21 mouse cellular contexts compared by ENCODE assay signal in the genomic region with DNA sequence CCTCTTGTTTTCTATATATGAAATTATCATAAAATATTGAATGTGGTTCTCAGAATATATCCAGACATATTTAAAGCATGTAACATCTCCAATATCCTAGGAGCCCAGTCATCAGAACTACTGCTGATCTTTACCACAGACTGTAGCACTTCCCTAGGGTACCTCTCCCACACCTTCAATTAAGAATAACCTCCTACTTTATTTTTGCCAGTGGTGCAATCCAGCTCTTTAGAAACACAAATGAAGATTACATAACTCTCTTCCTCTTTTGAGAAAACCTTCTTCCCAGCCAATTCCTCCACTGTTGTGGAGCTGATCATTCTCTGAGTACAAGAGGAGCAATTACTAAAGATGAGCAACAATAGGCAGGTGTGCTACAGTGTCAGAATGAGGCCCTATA. TPM values are rescaled to one million over a fixed set of nuclear protein-coding genes. Genes with fewer than 3 reads are reported as not detected.
DNase-seq lines count a peak whose midpoint lies in the region; ATAC-seq and TF ChIP-seq lines count a peak whose summit lies in the region.
"Had no signal": no experiment of that assay in that cellular context is flagged by ENCODE, and none has a peak within 500 bp of the region (broad histone marks: within the 10 kb centered on the region; RNA-seq: fewer than 3 reads in every experiment).

No protein-coding gene starts in this region.

- H3K36me3 ChIP-seq in midbrain, embryonic 11.5 days (ENCODE audit: control insufficient read depth, insufficient read depth, low read length), result no peaks in the 10 kb centered on the region
- H3K36me3 ChIP-seq in midbrain, postnatal 0 days (ENCODE audit: insufficient read depth, low read length), result no peaks in the 10 kb centered on the region
- H3K36me3 ChIP-seq: embryonic facial prominence, embryonic 13.5 days; forebrain, embryonic 12.5 days; heart, embryonic 10.5 days; hindbrain, embryonic 15.5 days had no signal

- intact Hi-C loops in left cerebral cortex, postnatal 14 days (cut with DNase I), result no loop called here

- no peak overlapping the region for H3K27ac ChIP-seq in midbrain, embryonic 11.5 days (ENCODE audit: low read depth, low read length)
- H3K27ac ChIP-seq in midbrain, postnatal 0 days (ENCODE audit: low read depth, low read length), result no peak overlapping the region
- H3K27ac ChIP-seq: embryonic facial prominence, embryonic 13.5 days; forebrain, embryonic 12.5 days; gastrocnemius, adult 2 months; heart, embryonic 10.5 days; hindbrain, embryonic 15.5 days had no signal

- no peak overlapping the region for H3K4me3 ChIP-seq in midbrain, embryonic 11.5 days (ENCODE audit: low read depth, low read length)
- H3K4me3 ChIP-seq in midbrain, postnatal 0 days (ENCODE audit: low read depth, low read length), result no peak overlapping the region
- H3K4me3 ChIP-seq: embryonic facial prominence, embryonic 13.5 days; forebrain, embryonic 12.5 days; gastrocnemius, adult 2 months; heart, embryonic 10.5 days; hindbrain, embryonic 15.5 days had no signal

- no peak overlapping the region for H3K9ac ChIP-seq in midbrain, embryonic 11.5 days (ENCODE audit: low read length)
- H3K9ac ChIP-seq in midbrain, postnatal 0 days (replicated peaks; ENCODE audit: low read length, poor library complexity, severe bottlenecking), result no peak overlapping the region
- H3K9ac ChIP-seq: embryonic facial prominence, embryonic 13.5 days; forebrain, embryonic 12.5 days; hindbrain, embryonic 15.5 days had no signal

- ATAC-seq in frontal cortex, adult (ENCODE audit: low TSS enrichment), result 0 out of 2 replicates have a peak, but pooled peaks have one; percentile 27
- no peak for ATAC-seq in midbrain, embryonic 11.5 days (ENCODE audit: low FRiP score)
- ATAC-seq in midbrain, postnatal 0 days (ENCODE audit: low FRiP score), result no peak
- ATAC-seq in megakaryocyte progenitor cell, adult 5-6 weeks (replicated peaks; ENCODE audit: poor library complexity), result peak; percentile 66
- ATAC-seq: forebrain, embryonic 16.5 days had no signal

- TF ChIP-seq CTCF in midbrain, postnatal 0 days (IDR thresholded peaks at IDR 0.05), result no peak

- no peaks in the 10 kb centered on the region for H3K9me3 ChIP-seq in midbrain, embryonic 11.5 days (ENCODE audit: control insufficient read depth, low read length)
- H3K9me3 ChIP-seq in midbrain, postnatal 0 days (ENCODE audit: low read length), result no peaks in the 10 kb centered on the region
- H3K9me3 ChIP-seq: embryonic facial prominence, embryonic 13.5 days; forebrain, embryonic 12.5 days; heart, embryonic 10.5 days; hindbrain, embryonic 15.5 days had no signal

- DNase-seq in frontal cortex, postnatal 14 days (ENCODE audit: low spot score in 2 of 2), result no peak
- peak; percentile 56 for DNase-seq in midbrain, embryonic 11.5 days (ENCODE audit: low spot score, missing footprints)
- DNase-seq in midbrain, postnatal 0 days (ENCODE audit: low spot score), result no peak
- DNase-seq in left cerebral cortex, postnatal 14 days (ENCODE audit: low spot score in 2 of 2), result no peak
- DNase-seq in urinary bladder, postnatal 36 days (ENCODE audit: low spot score in 2 of 2), result no peak
- no peak for DNase-seq in cerebellum, postnatal 14 days
- DNase-seq: adrenal gland, adult 2 months; adrenal gland, postnatal 25 days; cerebellum, adult 2 months; cerebellum, postnatal 25 days; gastrocnemius, adult 2 months; gastrocnemius, postnatal 25 days; heart, adult 18-20 months; heart, postnatal 14 days had no signal

- no peak overlapping the region for H3K4me2 ChIP-seq in midbrain, embryonic 11.5 days
- no peak overlapping the region for H3K4me2 ChIP-seq in midbrain, postnatal 0 days (ENCODE audit: low read depth, low read length, poor library complexity, severe bottlenecking)
- H3K4me2 ChIP-seq: embryonic facial prominence, embryonic 13.5 days; forebrain, embryonic 12.5 days; hindbrain, embryonic 15.5 days had no signal

- H3K27me3 ChIP-seq in midbrain, embryonic 11.5 days (ENCODE audit: control insufficient read depth, insufficient read depth, low read length), result no peaks in the 10 kb centered on the region
- H3K27me3 ChIP-seq in midbrain, postnatal 0 days (ENCODE audit: insufficient read depth, low read length), result no peaks in the 10 kb centered on the region
- H3K27me3 ChIP-seq: embryonic facial prominence, embryonic 13.5 days; forebrain, embryonic 12.5 days; hindbrain, embryonic 15.5 days had no signal

- H3K4me1 ChIP-seq in midbrain, embryonic 11.5 days (ENCODE audit: control insufficient read depth, insufficient read depth, low read length), result no peaks in the 10 kb centered on the region
- no peaks in the 10 kb centered on the region for H3K4me1 ChIP-seq in midbrain, postnatal 0 days (ENCODE audit: insufficient read depth, low read length)
- H3K4me1 ChIP-seq: embryonic facial prominence, embryonic 13.5 days; heart, embryonic 10.5 days; hindbrain, embryonic 15.5 days had no signal

RNA-seq across cellular contexts. Expression of gene Glrx, which starts 19.8 kb away (rescaled TPM):
- 30.8 and 31.3 TPM in 2 replicates for polyA plus RNA-seq in midbrain, embryonic 11.5 days (2014; fragmentation: Nextera tagmentation; extraction: Ambion mirVana)
- total RNA-seq in midbrain, postnatal 0 days (2014; rRNA removed), result 61.7 and 66.3 TPM in 2 replicates
- 69.3 and 71.4 TPM in 2 replicates for polyA plus RNA-seq in midbrain, postnatal 0 days (2015; fragmentation: Nextera tagmentation; extraction: Ambion mirVana)
- 225 and 237 TPM in 2 replicates for total RNA-seq in megakaryocyte progenitor cell, adult 5-6 weeks (2015)
- 116 and 123 TPM in 2 replicates for total RNA-seq in megakaryocyte progenitor cell, adult 5-6 weeks (2017)
- total RNA-seq in left cerebral cortex, postnatal 14 days (2021), result 10 to 100 TPM; 64.5 to 64.8 TPM

Comparison
In these comparisons a context has a peak if more than half of its experiments do, and no peak if none do; other contexts are left out.
1. ATAC-seq: peak in frontal cortex, adult (single experiment) and megakaryocyte progenitor cell, adult 5-6 weeks (single experiment); none in midbrain, embryonic 11.5 days (single experiment) and midbrain, postnatal 0 days (single experiment).